Mouse (Mus musculus): ENCODE data around the gene Olfr972.
"Not testable (repeated sequence)": the region's sequence is repeated elsewhere in the genome, so short reads cannot be mapped to it uniquely, and the experiment has no call there.

Gene Olfr972

DNA sequence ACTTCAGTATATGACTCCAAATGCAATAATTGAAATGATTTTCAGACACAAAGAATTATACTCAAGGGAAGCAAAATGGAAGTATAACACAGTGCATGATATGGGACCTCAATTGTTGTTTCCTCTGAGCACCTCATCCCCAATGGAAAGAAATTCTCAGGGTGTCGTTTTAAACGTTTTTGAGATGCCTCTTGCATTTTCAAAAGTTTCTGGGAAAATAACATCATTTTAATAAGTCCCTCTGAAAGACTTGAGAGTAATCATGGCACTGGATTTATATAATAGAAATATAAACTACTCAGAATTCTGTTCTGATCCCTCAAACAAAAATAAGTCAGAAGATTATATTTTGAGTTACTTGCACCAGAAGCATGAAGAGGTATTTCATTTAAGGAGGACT lies at the start of gene Olfr972:
Olfr972 (plus strand) TSS at position 301 of the 400 bp plus-strand sequence.
- no peak for DNase-seq (ENCODE audit: low spot score)

DNA sequence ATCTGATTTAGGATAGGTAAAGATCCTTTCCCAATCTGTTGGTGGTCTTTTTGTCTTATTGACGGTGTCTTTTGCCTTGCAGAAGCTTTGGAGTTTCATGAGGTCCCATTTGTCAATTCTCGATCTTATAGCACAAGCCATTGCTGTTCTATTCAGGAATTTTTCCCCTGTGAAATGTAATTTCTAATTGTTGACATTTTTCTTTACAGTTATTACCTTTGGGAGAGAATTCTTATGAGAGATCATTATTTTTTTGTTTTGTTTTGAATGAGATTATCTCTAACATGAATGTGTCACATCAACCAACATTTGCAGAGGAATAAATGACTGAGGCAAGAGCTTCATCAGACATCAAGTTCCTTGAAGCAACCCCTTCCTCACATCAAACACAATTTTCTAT lies 29.6 kb upstream of the Olfr972 start, which contains the start of gene Olfr971:
Olfr971 (plus strand) TSS at position 301 of the 400 bp plus-strand sequence.
- not testable (repeated sequence) for DNase-seq (ENCODE audit: low spot score)

DNA sequence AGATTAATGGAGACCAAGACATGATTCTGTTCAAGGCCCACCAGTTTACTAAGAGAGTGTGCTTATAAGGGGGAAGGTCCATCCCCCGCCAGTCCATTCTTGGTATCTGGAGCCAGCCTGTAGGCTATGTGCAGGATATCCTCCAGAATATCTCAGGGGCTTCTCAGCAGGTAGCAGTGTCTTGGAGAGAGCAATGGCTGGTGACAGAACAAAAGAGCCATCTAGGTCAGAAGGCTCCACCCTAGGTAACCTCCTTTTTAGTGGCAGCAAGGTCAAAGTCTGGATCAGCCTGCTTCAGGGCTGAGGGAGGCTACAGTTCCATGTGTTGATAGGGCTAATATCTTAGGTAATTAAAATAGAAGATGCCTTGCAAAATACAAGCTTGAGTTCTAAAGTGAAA lies 5.8 kb downstream of the Olfr972 start:
- DNase-seq (ENCODE audit: low spot score) = not testable (repeated sequence)

DNA sequence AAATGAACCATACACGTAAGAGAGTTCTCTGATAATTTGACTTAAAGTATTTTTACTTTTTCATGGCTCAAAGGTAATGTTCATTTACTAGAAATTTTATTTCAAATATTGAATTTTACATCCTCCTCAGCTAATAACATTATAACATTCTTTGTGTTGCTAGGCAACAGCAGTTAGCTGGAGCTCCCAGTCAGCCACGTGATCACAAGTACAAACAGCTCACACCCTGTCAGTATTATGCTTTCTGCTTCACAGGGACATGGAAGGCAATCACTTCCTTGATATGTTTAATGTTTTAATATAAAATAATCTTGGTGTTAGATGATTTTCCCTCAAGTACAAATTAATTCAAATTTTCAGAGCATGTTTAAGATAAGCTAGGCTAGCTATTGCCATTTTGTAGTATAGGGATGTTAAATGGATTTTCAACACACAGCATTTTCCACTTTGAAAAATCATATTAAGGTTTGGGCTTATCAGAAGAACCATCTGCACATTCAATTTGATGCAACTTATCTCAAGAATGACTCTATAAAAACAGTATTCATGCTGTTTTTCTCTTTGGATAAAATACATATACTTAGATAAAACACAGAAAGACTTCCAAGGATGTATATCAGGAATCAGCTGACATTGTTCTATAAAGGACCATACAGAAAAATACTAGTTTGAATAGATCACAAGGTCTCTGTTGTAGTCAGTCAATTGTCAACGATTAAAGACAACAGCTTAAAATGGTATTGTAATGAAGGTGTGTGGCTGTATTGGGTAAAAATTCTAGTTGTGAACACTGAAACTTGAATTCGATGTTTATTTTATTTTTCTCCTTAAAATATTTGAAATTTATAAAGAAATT lies 11.5 kb downstream of the Olfr972 start:
- DNase-seq (ENCODE audit: low spot score) = not testable (repeated sequence)

DNA sequence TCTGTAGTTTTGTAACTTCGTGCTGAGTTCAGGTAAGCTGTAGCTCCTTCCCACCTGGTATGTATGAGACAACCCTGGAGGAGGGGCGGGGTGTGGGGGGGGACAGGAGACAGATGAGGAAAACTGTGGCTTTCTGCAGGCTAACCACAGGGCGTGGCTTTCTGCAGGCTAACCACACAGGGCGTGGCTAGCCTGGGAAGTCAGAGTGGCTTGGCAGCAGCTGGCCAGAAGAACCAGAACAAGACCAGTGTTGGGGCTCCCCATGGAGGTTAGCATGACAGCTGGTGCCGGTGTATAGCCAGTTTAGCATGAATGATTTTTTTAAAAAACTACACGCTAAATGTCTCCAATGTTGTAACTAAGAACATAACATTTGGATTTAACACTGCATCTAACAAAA lies 38.9 kb downstream of the Olfr972 start:
- DNase-seq (ENCODE audit: low spot score) = no peak

DNA sequence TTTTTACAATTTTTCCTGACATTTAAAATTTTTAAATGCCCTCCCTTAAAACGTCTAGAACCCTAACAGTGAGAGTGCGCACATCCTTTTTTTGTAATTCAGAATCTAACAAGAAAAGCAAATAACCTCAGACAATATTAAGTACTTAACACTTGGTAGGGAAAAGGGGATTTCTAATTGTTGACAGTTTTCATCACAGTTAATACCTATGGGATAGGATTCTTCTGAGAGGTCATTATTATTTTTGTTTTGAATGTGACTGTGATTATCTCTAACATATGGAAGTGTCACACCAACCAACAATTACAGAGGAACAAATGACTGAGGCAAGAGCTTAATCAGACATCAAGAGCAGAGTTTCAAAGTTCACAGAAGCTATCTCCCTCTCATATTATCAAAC lies 40.8 kb downstream of the Olfr972 start, which contains the start of gene Olfr229:
Olfr229 (plus strand) TSS at position 301 of the 400 bp plus-strand sequence.
- no peak for DNase-seq (ENCODE audit: low spot score)

DNA sequence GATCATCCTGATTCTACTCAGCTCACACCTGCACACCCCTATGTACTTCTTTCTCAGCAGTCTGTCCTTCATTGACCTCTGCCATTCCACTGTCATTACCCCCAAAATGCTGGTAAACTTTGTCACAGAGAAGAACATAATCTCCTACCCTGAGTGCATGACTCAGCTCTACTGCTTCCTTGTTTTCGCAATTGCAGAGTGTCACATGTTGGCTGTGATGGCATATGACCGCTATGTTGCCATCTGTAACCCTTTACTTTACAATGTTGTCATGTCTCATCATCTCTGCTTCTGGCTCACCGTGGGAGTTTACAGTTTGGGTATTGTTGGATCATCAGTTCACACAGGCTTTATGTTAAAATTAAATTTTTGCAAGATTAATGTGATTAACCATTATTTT lies 43.7 kb downstream of the Olfr972 start:
- no peak for DNase-seq (ENCODE audit: low spot score)

Measured in testis, postnatal 14 days (tissue).